Mouse (Mus musculus): ENCODE measurements at regions not wholly inside any gene's neighbourhood (a gene's known extent, or its start where the extent isn't known, plus 50 kb on each side); places are given as distances from the start of the nearest gene placed in this dataset.

DNA sequence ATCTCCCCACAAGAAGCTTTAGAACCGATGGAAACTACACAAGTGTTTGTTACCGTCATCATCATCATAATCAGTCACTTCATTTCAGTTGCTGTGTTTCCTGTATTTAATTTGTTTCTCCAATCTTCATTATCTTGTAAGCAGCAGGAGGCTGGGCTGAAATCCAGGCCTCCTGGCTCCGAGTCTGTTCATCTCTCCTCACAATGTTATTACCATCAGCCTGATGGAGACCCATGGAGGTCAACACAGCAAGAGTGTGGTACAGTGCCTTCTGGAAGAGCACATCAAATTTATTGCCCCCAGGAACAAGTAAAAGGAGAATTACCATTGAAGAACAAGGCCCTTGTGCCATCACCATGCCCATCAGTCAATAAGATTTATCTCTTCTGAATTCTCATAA, 576.3 kb upstream of the Cdh11 start:
- no peak for DNase-seq (ENCODE audit: low spot score)

GRCm38 (mm10) chr8:103370394-103370793, 585.0 kb upstream of the Cdh11 start:
- no peak for DNase-seq (ENCODE audit: low spot score)

GRCm38 (mm10) chr8:103373007-103373406, 587.6 kb upstream of the Cdh11 start:
- DNase-seq (ENCODE audit: low spot score) = no peak

DNA sequence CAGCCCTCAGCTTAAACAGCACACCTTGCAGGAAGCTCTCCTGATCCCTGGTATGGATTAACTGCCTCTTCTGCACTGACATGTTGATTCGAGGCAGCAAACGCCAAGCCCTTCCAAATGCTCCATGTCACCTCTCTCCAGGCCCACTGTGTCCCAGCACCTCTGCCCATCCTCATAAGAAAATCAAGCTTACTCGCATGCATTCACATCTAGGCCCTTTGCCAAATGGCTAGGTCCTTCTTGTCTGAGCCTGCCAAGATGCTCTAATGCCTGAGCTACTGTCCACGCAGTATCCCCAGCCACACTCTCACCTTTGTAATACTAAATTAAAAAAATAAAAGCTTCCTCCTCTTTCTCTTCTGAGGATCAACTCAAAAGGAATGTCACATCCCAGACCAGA, 588.7 kb upstream of the Cdh11 start:
- DNase-seq (ENCODE audit: low spot score) = no peak

GRCm38 (mm10) chr8:103378545-103378944, 593.1 kb upstream of the Cdh11 start:
- DNase-seq (ENCODE audit: low spot score) = no peak

GRCm38 (mm10) chr8:103381575-103381974, 596.1 kb upstream of the Cdh11 start:
- no peak for DNase-seq (ENCODE audit: low spot score)

DNA sequence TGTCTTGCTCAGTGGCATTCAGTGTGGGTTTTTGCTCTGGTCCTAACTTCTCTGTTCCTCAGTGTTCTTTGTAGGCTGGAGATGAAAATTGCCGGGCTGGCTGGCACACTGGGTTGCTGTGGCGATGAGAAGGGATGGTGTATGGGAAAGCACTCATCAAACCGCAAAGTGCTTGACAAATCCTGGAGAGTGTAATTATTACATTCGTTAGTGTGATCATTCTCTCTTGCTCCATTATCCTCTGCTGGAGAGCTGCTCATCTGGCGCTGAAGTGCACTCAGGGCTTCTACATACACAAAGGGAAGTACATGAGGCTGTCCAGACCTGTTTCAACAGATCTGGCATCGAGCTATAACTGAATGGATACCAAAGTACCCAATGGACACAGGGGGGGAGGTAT, 605.9 kb upstream of the Cdh11 start:
- DNase-seq (ENCODE audit: low spot score) = no peak

DNA sequence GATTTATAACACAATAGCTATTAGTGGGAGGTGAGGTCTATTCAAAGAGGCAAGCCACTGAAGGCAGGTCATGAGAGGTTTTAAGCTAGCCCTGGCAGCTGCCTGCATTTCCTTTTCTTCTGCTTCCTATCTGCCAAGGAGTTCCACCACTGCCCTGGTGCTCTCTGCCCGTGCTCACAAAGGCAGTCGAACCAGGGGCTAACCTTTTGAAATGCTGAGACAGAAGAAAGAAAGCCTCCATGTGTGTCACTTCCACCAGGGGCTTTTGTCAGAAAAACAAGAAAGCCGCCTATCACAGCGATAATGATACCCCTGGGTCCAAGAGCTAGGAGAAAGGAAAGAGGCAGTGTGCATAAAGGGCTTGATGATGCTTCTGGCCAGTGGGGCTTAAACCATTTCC, 609.9 kb upstream of the Cdh11 start:
- no peak for DNase-seq (ENCODE audit: low spot score)

GRCm38 (mm10) chr8:103398179-103398578, 612.7 kb upstream of the Cdh11 start:
- no peak for DNase-seq (ENCODE audit: low spot score)

DNA sequence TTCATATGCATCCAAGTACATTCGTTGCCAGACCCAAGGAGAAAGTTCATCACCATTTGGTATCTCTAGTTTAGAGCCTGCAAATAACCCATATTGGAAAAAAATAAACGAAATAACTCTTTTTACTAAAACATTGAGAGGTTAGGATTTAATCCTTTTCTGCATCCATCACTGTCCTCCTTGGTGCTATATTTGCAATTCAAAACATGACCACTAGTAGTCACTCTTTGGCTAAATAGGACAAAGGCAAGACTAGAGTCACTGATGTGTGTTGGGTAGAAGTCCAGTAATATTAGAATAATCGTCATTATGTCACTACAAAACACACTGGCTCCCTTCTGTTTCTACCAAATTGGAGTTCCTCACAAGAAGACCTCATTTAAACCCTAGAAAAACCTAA, 614.0 kb upstream of the Cdh11 start:
- no peak for DNase-seq (ENCODE audit: low spot score)

- no peak for DNase-seq (ENCODE audit: low spot score)
These were observed 614.7 kb upstream of the Cdh11 start for GRCm38 (mm10) chr8:103400143-103400542.

- no peak for DNase-seq (ENCODE audit: low spot score)
These were observed 617.3 kb upstream of the Cdh11 start for GRCm38 (mm10) chr8:103402731-103403130.

- no peak for DNase-seq (ENCODE audit: low spot score)
These were observed 618.4 kb upstream of the Cdh11 start for GRCm38 (mm10) chr8:103403826-103404225.

DNA sequence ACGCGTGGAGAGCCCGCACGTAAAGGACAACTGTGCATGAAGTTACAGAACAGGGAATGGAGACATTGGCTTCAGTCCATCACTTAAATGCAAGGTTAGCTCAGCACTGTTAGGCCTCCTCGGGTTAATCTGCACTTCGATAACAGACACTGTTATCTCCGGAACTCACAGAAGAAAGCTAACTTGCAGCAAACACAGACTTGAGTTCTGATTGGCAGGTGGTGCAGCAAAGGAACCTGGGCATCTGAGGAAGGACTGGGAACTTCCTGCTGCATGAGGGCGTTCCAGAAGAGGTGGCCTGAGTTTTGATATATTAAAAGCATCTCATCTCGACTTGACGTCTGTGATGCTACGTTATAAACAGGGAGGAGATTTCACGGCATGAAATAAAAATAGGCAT, 620.3 kb upstream of the Cdh11 start:
- DNase-seq (ENCODE audit: low spot score) = no peak

DNA sequence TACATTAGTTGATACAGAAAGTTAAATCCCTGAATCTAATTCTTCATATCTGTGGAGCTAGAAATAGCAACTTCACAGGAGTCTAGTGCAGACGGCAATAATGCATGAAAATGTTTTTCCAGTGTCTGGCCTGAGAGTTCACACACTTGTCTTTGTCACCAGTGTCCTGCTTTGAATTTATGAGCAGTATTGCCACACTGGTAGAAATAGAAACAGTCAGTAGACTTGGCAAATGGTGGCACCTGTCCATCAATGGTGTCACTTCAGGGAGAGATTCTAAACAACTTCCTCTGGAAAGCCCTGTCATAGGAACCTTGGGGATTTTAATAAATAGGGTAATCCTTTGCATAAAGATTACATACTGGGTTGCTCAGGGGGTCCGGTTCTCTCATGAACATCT, 621.5 kb upstream of the Cdh11 start:
- DNase-seq (ENCODE audit: low spot score) = no peak

DNA sequence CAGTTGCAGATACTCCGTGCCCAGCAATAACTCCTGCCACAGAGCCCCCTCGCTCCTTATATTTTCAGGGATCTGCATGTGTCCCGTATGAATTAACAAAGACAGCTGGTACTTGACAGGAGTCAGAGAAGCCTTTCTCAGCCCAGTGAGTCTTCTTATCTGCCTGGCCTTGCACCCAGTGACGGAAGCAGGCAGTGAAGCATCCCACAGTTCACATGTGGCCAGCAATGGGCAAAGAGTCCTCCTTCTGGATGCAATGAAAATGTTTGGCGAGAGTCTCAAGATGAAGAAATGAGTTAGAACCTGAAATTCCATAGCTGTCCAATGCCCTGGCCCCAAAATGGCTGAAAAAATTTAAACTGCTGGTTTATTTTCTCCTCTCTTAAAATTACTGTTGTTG, 622.2 kb upstream of the Cdh11 start:
- DNase-seq (ENCODE audit: low spot score) = peak; percentile 23

- no peak for DNase-seq (ENCODE audit: low spot score)
These were observed 623.0 kb upstream of the Cdh11 start for GRCm38 (mm10) chr8:103408411-103408810.

DNA sequence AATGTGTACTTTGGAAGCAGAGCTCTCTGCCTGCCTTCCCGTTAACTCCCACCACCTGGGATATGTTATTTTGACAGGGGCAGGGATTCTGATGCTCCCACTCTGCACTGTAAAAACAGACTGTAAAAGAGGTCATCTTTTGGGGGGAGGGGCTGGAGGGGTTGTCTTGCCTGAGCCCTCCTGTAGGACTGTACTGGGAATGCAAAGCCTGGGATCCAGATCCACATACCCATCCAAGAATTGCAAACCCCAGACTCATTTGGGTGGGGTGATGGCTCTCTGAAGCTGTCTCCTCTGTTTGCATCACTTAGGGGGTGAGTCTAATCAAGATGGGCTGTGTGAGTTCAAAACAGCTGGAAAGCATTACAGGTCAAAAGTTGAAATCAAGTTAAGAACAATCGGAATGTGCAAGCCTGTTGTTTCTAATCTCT, 623.7 kb upstream of the Cdh11 start:
- peak; percentile 23 for DNase-seq (ENCODE audit: low spot score)

DNA sequence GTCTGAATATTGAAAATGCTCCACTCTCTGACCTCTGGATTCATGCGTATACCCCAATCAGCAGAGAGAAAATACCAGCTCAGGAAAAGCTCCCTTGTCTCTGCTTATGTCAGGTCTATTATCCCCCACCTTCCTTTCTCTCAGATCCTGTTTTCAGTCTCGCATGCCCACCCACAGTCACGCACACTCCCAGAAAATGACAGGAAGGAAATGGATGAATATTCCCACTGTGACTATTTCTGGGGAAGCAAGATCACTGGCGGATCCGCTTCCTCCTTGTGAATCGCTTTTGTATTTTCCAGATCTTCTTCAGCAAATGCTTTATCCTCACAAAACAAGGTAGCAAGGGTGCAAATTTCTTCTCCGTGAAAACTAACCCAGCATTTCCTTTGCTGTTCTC, 627.3 kb upstream of the Cdh11 start:
- no peak for DNase-seq (ENCODE audit: low spot score)

- DNase-seq (ENCODE audit: low spot score) = no peak
These were observed 628.4 kb upstream of the Cdh11 start for GRCm38 (mm10) chr8:103413589-103414575.

DNA sequence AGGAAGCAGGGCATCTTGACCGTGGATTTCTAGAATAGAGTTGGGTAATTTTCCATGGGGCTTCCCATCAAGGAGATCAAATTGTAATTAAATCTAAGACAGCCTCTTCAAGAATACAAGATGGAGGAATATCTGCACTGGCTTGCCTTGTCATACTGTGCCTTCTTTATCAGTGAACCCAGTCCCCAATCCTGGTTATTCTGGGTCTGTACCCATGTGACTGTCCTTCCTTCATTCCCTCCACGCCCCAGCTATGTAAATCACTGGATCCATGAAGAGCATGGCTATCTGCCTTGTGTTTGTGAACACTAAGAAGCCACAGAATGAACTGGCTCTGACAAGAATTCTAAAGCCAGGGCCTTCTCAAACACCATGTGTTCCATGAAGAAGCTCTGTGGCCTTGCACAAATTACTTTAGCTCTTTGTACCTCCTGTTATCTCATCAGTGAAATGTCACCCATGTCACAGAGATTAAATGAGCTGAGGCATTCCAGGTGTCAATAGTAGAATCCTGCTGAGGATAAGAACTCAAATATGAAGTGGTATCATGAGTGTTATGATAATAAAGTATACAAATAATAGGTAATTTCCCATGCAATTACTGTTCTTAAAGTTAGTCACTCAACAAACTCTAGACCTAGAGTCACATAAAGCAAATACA, 637.0 kb upstream of the Cdh11 start:
- no peak for DNase-seq (ENCODE audit: low spot score)

DNA sequence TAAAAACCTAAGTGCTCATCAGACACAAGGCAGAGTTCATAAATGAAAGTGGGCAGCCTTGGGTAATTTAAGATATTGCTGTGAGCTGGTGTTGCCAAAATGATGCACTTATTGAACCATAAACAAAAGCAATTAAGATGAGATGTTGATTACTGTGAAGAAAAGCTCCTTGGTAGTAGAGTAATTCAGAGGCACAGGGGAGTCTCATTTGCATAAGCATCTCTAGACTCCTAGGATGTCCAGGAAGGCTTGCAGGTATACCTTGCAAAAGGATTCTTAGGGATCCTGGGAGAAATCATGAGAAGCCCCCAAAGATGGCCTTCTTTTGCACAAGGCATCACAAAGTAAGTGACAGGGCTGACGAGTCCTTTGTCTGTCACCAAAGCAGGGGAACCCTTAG, 640.5 kb upstream of the Cdh11 start:
- no peak for DNase-seq (ENCODE audit: low spot score)

- no peak for DNase-seq (ENCODE audit: low spot score)
These were observed 645.5 kb upstream of the Cdh11 start for GRCm38 (mm10) chr8:103430874-103431492.

Measured in ovary, adult 18-20 months (tissue).